Mouse (Mus musculus): Measurements from ENCODE around the gene Slc29a3. TPM values are rescaled to one million over a fixed set of nuclear protein-coding genes. Genes with fewer than 3 reads are reported as not detected.

Slc29a3 gene
- polyA plus RNA-seq, 1 experiment = 43.5 TPM

GRCm38 (mm10) chr10:60685764-60686640, 66.6 kb downstream of the Slc29a3 start:
- H3K27me3 ChIP-seq (replicated peaks; ENCODE audit: control insufficient read depth, insufficient read depth, low read length) = 0 out of 2 replicates have a peak, but pooled peaks cover 1% of the 10 kb centered on the region
- no peak for TF ChIP-seq CTCF (conservative IDR thresholded peaks at IDR 0.05; ENCODE audit: insufficient read depth, insufficient read length, low read depth, low read length)
- TF ChIP-seq POLR2A (IDR thresholded peaks at IDR 0.05; ENCODE audit: low read depth, low read length) = no peak
- peak; percentile 31 for DNase-seq
- H3K27ac ChIP-seq (ENCODE audit: insufficient read depth, low read depth, low read length) = no peak overlapping the region
- H3K4me3 ChIP-seq (ENCODE audit: insufficient read depth, low read depth, low read length) = no peak overlapping the region
- 6% methylated on average over 50 of the region's 50 CpGs for WGBS
- no peaks in the 10 kb centered on the region for H3K36me3 ChIP-seq (ENCODE audit: control insufficient read depth, insufficient read depth, low read length)
- no peaks in the 10 kb centered on the region for H3K4me1 ChIP-seq (ENCODE audit: control insufficient read depth, insufficient read depth, low read length)

- DNase-seq = no peak
- TF ChIP-seq CTCF (conservative IDR thresholded peaks at IDR 0.05; ENCODE audit: insufficient read depth, insufficient read length, low read depth, low read length) (no peak), POLR2A (IDR thresholded peaks at IDR 0.05; ENCODE audit: low read depth, low read length) (no peak)
- WGBS = 84% methylated on average over 3 of the region's 3 CpGs
- Histone ChIP-seq H3K27ac (ENCODE audit: insufficient read depth, low read depth, low read length) (no peak overlapping the region), H3K36me3 (ENCODE audit: control insufficient read depth, insufficient read depth, low read length) (no peaks in the 10 kb centered on the region), H3K4me3 (ENCODE audit: insufficient read depth, low read depth, low read length) (no peak overlapping the region), H3K27me3 (replicated peaks; ENCODE audit: control insufficient read depth, insufficient read depth, low read length) (no peaks in the 10 kb centered on the region), H3K4me1 (ENCODE audit: control insufficient read depth, insufficient read depth, low read length) (no peaks in the 10 kb centered on the region)
Observed at GRCm38 (mm10) chr10:60678926-60679325, 73.7 kb downstream of the Slc29a3 start.

GRCm38 (mm10) chr10:60677319-60677718, 75.3 kb downstream of the Slc29a3 start:
- no peak for DNase-seq
- Histone ChIP-seq H3K4me1 (ENCODE audit: control insufficient read depth, insufficient read depth, low read length) (no peaks in the 10 kb centered on the region), H3K27ac (ENCODE audit: insufficient read depth, low read depth, low read length) (no peak overlapping the region), H3K27me3 (replicated peaks; ENCODE audit: control insufficient read depth, insufficient read depth, low read length) (no peaks in the 10 kb centered on the region), H3K36me3 (ENCODE audit: control insufficient read depth, insufficient read depth, low read length) (no peaks in the 10 kb centered on the region), H3K4me3 (ENCODE audit: insufficient read depth, low read depth, low read length) (no peak overlapping the region)
- TF ChIP-seq CTCF (conservative IDR thresholded peaks at IDR 0.05; ENCODE audit: insufficient read depth, insufficient read length, low read depth, low read length) (no peak), POLR2A (IDR thresholded peaks at IDR 0.05; ENCODE audit: low read depth, low read length) (no peak)
- WGBS = 79% methylated on average over 4 of the region's 4 CpGs

GRCm38 (mm10) chr10:60670166-60670565, 82.4 kb downstream of the Slc29a3 start:
- TF ChIP-seq CTCF (conservative IDR thresholded peaks at IDR 0.05; ENCODE audit: insufficient read depth, insufficient read length, low read depth, low read length) (no peak), POLR2A (IDR thresholded peaks at IDR 0.05; ENCODE audit: low read depth, low read length) (no peak)
- no peaks in the 10 kb centered on the region for H3K36me3 ChIP-seq (ENCODE audit: control insufficient read depth, insufficient read depth, low read length)
- no peak overlapping the region for H3K4me3 ChIP-seq (ENCODE audit: insufficient read depth, low read depth, low read length)
- no peaks in the 10 kb centered on the region for H3K4me1 ChIP-seq (ENCODE audit: control insufficient read depth, insufficient read depth, low read length)
- H3K27me3 ChIP-seq (replicated peaks; ENCODE audit: control insufficient read depth, insufficient read depth, low read length) = no peaks in the 10 kb centered on the region
- H3K27ac ChIP-seq (ENCODE audit: insufficient read depth, low read depth, low read length) = no peak overlapping the region
- peak; percentile 41 for DNase-seq
- 43% methylated on average over 8 of the region's 8 CpGs for WGBS

- Histone ChIP-seq H3K4me1 (ENCODE audit: control insufficient read depth, insufficient read depth, low read length) (no peaks in the 10 kb centered on the region), H3K36me3 (ENCODE audit: control insufficient read depth, insufficient read depth, low read length) (no peaks in the 10 kb centered on the region), H3K27ac (ENCODE audit: insufficient read depth, low read depth, low read length) (no peak overlapping the region), H3K4me3 (ENCODE audit: insufficient read depth, low read depth, low read length) (no peak overlapping the region), H3K27me3 (replicated peaks; ENCODE audit: control insufficient read depth, insufficient read depth, low read length) (no peaks in the 10 kb centered on the region)
- 82% methylated on average over 3 of the region's 3 CpGs for WGBS
- DNase-seq = no peak
- TF ChIP-seq CTCF (conservative IDR thresholded peaks at IDR 0.05; ENCODE audit: insufficient read depth, insufficient read length, low read depth, low read length) (no peak), POLR2A (IDR thresholded peaks at IDR 0.05; ENCODE audit: low read depth, low read length) (no peak)
Observed at GRCm38 (mm10) chr10:60668591-60668990, 84.0 kb downstream of the Slc29a3 start.

Other genes starting within 250 kb of the Slc29a3 start
- 0.17 and 0.35 TPM in 2 replicates for gene Cdh23, start 56.3 kb downstream of the Slc29a3 start, polyA plus RNA-seq (2012; rRNA removed)
- gene Unc5b, start 78.8 kb upstream of the Slc29a3 start, polyA plus RNA-seq (2012; rRNA removed) = 6.1 and 6.2 TPM in 2 replicates